Mouse (Mus musculus): ENCODE measurements around the gene Rrm2.

Gene Rrm2

GRCm38 (mm10) chr12:24707954-24708823 lies at the start of gene Rrm2:
Gene Rrm2 (plus strand): TSS chr12:24708241.
- peak; percentile 94 for DNase-seq (ENCODE audit: low read depth)

GRCm38 (mm10) chr12:24658998-24659397 lies 49.0 kb upstream of the Rrm2 start:
- no peak for DNase-seq (ENCODE audit: low read depth)

DNA sequence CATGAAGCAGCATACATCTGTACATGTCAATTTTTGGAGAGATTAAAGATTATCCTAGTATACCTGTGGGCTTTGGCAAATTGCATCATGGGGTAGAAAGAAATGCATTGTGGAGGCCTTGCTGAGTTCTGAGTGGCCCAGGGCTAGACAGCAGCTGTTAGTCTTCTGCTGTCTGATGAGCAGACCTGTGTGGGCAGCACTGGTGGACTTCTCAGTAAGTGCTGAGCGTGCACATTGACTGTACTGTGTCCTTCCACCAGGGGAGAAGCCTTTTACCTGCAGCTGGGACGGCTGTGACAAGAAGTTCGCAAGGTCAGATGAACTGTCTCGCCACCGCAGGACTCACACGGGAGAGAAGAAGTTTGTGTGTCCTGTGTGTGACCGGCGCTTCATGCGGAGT lies 48.1 kb upstream of the Rrm2 start:
- no peak for DNase-seq (ENCODE audit: low read depth)

GRCm38 (mm10) chr12:24661100-24661499 lies 46.9 kb upstream of the Rrm2 start:
- DNase-seq (ENCODE audit: low read depth) = no peak

DNA sequence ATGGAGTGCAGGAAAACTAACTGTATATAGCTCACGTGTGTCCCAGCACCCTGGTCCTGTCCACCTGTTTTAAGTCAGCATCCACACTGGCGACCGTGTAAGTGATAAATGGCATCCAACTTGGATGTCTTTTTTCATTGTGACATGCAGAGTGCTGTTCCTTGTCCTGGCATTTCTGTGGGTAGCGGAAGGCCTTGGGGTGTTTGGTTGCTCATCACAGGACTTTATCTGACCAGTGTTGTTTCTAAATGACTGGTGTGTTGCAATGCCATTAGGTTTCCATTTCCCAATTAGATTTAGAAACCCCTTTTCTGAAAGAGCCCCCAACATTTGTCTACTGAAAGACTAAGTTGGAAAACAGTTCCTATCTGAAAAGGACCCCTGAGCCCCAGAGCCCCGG lies 45.9 kb upstream of the Rrm2 start:
- DNase-seq (ENCODE audit: low read depth) = peak; percentile 49

- no peak for DNase-seq (ENCODE audit: low read depth)
Measured at GRCm38 (mm10) chr12:24680096-24680491, 27.9 kb upstream of the Rrm2 start.

DNA sequence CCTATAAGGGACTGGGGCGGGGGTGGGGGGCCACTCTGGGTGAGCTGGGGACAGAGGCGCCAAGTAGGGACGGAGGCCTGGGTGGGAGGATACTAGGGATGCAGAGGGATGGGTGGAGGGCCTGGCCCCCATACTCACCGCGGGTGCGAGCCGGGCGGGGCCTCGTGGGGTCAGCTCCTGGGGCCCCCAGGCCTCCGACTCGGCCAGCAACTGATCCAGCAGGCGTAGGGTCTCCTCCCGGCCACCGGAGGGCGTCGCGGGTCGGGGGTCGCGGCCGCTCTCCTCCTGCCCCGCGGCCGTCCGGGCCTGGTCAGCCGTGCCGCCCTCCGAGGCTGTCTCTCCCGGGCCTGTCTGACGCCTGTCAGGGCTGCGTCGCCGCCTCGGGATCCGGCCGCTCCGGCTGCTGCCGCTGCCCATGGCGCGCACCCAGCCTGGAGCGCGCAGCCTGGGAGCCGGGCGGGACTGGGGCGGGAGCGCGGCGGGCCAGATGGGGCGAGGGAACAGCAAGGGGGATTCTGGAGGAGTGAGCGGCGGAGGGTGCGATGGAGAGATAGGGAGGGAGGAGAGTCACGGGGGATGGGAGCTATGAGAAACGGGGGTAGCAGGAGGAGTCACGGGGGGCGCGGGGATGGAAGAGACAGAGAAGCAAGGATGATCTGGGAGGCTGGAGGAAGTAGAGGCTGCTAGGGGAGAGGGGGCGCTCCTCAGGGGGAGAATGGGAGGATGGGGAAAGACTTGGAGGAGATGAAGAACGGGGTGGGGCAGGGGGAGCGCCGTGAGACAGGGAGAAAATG lies 27.4 kb upstream of the Rrm2 start:
- DNase-seq (ENCODE audit: low read depth) = no peak

- DNase-seq (ENCODE audit: low read depth) = no peak
Measured at GRCm38 (mm10) chr12:24681286-24682023, 26.6 kb upstream of the Rrm2 start, which contains the start of gene Cys1. Gene Cys1 (minus strand): TSS chr12:24681813.

GRCm38 (mm10) chr12:24682563-24682962 lies 25.5 kb upstream of the Rrm2 start:
- DNase-seq (ENCODE audit: low read depth) = no peak

DNA sequence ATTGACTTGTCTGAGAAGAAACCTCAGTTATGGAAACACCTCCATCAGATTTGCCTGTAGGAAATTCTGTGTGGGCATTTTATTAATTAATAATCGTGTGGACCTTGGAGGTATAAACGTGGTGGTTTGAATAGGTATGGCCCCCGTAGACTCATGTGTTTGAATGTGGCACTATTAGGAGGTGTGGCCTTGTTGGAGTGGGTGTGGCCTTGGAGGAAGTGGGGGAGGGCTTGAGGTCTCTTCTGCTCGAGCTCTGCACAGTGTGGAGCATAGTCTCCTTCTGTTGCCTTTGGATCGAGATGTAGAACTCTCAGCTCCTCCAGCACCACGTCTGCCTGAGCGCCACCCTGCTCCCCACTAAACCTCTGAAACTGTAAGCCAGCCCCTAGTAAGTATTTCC lies 24.6 kb upstream of the Rrm2 start:
- DNase-seq (ENCODE audit: low read depth) = no peak

GRCm38 (mm10) chr12:24686038-24686695 lies 21.9 kb upstream of the Rrm2 start:
- DNase-seq (ENCODE audit: low read depth) = no peak

- no peak for DNase-seq (ENCODE audit: low read depth)
Measured at GRCm38 (mm10) chr12:24686696-24687346, 21.2 kb upstream of the Rrm2 start.

DNA sequence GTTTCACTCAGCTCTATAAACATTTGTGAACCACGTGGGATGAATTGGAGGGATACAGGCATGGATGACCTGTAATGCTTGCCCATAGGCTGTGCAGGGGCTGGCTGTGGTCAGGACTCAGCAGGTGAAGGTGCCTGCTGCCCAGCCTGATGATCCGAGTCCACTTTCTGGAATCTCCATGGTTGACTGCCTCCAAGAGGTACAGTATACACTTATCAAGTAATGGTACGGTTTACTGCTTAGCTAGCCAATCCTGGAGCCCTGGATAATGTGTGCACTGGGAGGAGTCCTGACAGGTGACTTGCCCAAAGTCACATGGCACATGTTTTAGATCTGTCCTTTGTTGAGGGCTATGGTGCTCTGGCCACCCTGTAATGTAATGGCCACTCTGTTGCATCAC lies 17.7 kb upstream of the Rrm2 start:
- DNase-seq (ENCODE audit: low read depth) = no peak

DNA sequence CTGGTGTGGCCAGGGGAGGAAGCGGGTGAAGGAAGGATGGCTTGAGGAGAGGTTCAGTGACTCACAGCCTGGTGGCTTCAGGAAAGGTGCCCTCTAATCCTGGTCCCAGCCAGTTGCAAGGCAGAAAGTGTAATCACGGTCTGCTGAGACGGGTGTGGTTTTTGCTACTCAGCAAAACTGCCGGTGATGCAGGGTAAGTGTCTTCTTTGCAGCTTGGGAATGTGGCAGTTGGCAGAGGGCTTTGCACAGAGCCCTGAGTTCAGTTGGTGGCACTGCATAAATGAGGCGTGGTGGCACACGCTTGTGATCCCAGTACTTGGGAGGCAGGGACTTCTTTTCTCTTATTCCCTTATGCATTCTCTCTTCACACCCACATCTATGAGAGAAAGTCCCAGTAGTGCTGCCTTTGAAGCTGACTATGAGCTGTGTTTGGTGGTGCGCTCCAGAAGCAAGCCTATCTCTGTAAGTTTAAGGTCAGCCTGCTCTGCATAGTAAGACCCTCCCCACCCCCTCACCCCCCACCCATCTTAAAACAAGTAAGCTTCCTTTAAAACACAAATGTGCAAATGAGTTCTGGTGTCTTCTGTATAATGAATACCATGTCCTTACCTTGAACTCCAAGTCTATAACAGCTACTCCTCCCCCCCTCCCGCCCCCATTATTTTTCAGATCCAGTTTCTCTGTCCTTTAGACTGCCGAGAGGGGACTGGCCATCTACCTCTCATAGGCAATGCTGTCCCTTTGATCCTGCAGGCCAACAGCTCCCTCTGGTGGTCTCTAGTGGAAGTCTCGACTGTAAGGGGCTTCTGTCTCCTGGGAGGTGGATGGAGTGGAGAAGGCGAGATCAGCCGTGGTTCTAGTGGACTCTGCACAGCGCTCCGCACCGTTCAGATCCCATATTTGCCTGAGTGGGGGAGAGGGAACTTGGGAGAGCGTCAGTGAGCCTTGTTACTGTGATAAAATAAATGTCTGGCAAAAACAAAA lies 11.2 kb upstream of the Rrm2 start:
- peak; percentile 92 for DNase-seq (ENCODE audit: low read depth)

DNA sequence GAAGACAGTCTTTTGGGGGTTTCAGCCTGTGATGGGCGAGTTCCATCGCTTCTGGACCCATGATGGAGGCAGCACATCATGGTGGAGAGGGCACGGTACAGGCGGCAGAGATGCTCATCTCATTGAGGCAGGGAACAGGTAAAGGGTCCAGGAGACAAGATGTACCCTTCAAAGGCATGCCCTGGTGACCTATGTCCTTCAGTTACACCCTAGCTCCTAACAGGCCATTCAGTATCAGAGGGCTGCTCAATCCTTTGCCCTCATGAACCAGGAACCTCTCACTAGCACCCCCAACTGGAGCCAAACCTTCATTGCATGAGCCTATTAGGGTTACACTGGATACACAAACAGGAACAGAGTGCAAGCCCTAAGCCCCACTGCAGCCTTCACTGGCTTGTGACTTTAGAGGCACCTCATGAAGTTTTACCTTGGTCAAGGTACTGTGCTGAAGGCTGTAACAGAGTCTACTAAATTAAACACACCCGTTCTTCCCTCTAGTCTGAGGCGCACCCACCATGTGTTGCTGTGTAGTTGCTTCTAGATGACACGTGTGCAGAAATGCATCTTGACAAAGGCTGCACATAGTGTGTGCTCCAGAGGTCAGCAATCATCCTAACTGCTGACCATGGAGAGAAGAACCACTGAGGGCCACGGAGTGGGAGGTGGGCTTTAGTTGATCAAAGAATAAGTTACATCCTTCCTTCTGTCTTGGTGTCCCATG lies 10.4 kb upstream of the Rrm2 start:
- DNase-seq (ENCODE audit: low read depth) = peak; percentile 67

- no peak for DNase-seq (ENCODE audit: low read depth)
Measured at GRCm38 (mm10) chr12:24698514-24698913, 9.5 kb upstream of the Rrm2 start.

GRCm38 (mm10) chr12:24699578-24699977 lies 8.5 kb upstream of the Rrm2 start:
- DNase-seq (ENCODE audit: low read depth) = no peak

- DNase-seq (ENCODE audit: low read depth) = peak; percentile 64
Measured at GRCm38 (mm10) chr12:24701621-24702020, 6.4 kb upstream of the Rrm2 start.

- no peak for DNase-seq (ENCODE audit: low read depth)
Measured at GRCm38 (mm10) chr12:24703013-24703412, 5.0 kb upstream of the Rrm2 start.

All from 416B (cell line).